Mouse (Mus musculus) embryonic fibroblast, embryonic 13.5 days (primary cell): ENCODE measurements around the gene Rbp1.

Experiments
- CTCF ChIP-seq: IDR thresholded peaks from 2 replicates; pipeline ENCODE4 v1.5.1; 2011; ENCODE audit warnings: mild to moderate bottlenecking, control low read depth, low read length, moderate library complexity, borderline replicate concordance; ENCODE audit not compliant: insufficient read depth
- POLR2A ChIP-seq: IDR thresholded peaks from 2 replicates; pipeline ENCODE4 v1.6.1; 2011; ENCODE audit warnings: low read depth, mild to moderate bottlenecking, control low read depth, low read length, moderate library complexity

GRCm38 (mm10) chr9:98418346-98418745 lies 4.4 kb upstream of the Rbp1 start:
- TF ChIP-seq CTCF (no peak), POLR2A (no peak)
